In the genomic region with DNA sequence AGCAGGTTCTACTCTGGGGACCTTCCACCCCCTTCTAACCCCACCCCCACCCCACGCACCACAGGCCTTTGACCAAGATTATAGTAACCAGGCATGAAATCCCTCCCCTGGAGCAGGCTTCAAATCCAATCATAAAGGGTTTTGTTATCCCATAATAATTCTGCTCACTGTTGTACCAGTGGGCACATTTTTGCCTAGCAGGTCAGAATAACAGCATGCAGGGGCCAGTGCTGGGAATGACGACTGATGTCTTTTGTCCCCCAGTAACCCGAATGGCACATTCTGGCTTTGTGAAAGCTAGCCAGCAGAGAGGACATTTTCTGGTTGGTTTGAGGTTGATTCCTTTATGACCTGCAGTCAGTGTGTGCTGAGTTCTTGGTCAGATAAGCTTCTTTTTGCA, we compare ENCODE assay signal across 20 mouse cellular contexts.
"Had no signal": no experiment of that assay in that cellular context is flagged by ENCODE, and none has a peak within 500 bp of the region (broad histone marks: within the 10 kb centered on the region; RNA-seq: fewer than 3 reads in every experiment).

No protein-coding gene starts in this region.

- H3K9ac ChIP-seq: limb, embryonic 13.5 days; liver, embryonic 12.5 days; liver, embryonic 15.5 days; lung, embryonic 15.5 days; neural tube, embryonic 12.5 days; neural tube, embryonic 15.5 days; stomach, embryonic 15.5 days had no signal

- ATAC-seq: intestine, embryonic 16.5 days; liver, embryonic 12.5 days had no signal

- H3K27ac ChIP-seq: layer of hippocampus, adult 2 months; limb, embryonic 10.5 days; limb, embryonic 13.5 days; liver, embryonic 12.5 days; liver, embryonic 15.5 days; lung, embryonic 15.5 days; neural tube, embryonic 12.5 days; neural tube, embryonic 15.5 days; stomach, embryonic 15.5 days had no signal

- H3K4me1 ChIP-seq: limb, embryonic 10.5 days; limb, embryonic 13.5 days; lung, embryonic 15.5 days; neural tube, embryonic 12.5 days; neural tube, embryonic 15.5 days; stomach, embryonic 15.5 days had no signal

- H3K27me3 ChIP-seq: limb, embryonic 13.5 days; liver, embryonic 12.5 days; liver, embryonic 15.5 days; lung, embryonic 15.5 days; megakaryocyte, embryonic 14.5 days; neural tube, embryonic 12.5 days; neural tube, embryonic 15.5 days; stomach, embryonic 15.5 days had no signal

- H3K9me3 ChIP-seq: limb, embryonic 10.5 days; liver, embryonic 15.5 days; lung, embryonic 15.5 days; neural tube, embryonic 15.5 days; stomach, embryonic 15.5 days had no signal

- H3K4me3 ChIP-seq: layer of hippocampus, adult 2 months; limb, embryonic 10.5 days; limb, embryonic 13.5 days; liver, embryonic 12.5 days; liver, embryonic 15.5 days; lung, embryonic 15.5 days; megakaryocyte, embryonic 14.5 days; neural tube, embryonic 12.5 days; neural tube, embryonic 15.5 days; stomach, embryonic 15.5 days had no signal

- H3K36me3 ChIP-seq: limb, embryonic 10.5 days; limb, embryonic 13.5 days; liver, embryonic 12.5 days; liver, embryonic 15.5 days; lung, embryonic 15.5 days; neural tube, embryonic 12.5 days; neural tube, embryonic 15.5 days; stomach, embryonic 15.5 days had no signal

- H3K4me2 ChIP-seq: limb, embryonic 13.5 days; liver, embryonic 12.5 days; liver, embryonic 15.5 days; lung, embryonic 15.5 days; neural tube, embryonic 12.5 days; neural tube, embryonic 15.5 days; stomach, embryonic 15.5 days had no signal

- DNase-seq: kidney, adult 18-20 months; kidney, adult 9 months; kidney, postnatal 25 days; layer of hippocampus, adult 9-11 months; liver; lung, adult 18-20 months; lung, postnatal 10 days; lung, postnatal 36 days; thymus, postnatal 25 days had no signal
